Mouse (Mus musculus) left cerebral cortex, adult 11 months (tissue): ENCODE results near the gene Taf3.

Experiments used
- DNase-seq: peaks from one replicate; pipeline ENCODE4 v3.0.0; 2022; ENCODE audit warnings: low spot score

The Taf3 gene

GRCm38 (mm10) chr2:9889651-9890183 is 158.7 kb downstream of the Taf3 start, which contains the start of gene Gata3:
TSS of gene Gata3 (minus strand) at chr2:9890034.
- no peak for DNase-seq

- DNase-seq, result no peak
Measured at GRCm38 (mm10) chr2:9888913-9889650, 159.3 kb downstream of the Taf3 start, which contains the start of gene 9230102O04Rik. TSS of gene 9230102O04Rik (minus strand) at chr2:9889540.

GRCm38 (mm10) chr2:9887636-9888035 is 160.8 kb downstream of the Taf3 start:
- no peak for DNase-seq

- no peak for DNase-seq
Measured at GRCm38 (mm10) chr2:9886921-9887610, 161.3 kb downstream of the Taf3 start.

- no peak for DNase-seq
Measured at GRCm38 (mm10) chr2:9886031-9886430, 162.4 kb downstream of the Taf3 start.

GRCm38 (mm10) chr2:9885217-9885770 is 163.1 kb downstream of the Taf3 start:
- no peak for DNase-seq

- no peak for DNase-seq
Measured at GRCm38 (mm10) chr2:9884533-9885216, 163.7 kb downstream of the Taf3 start.

- DNase-seq, result no peak
Measured at GRCm38 (mm10) chr2:9883803-9884532, 164.4 kb downstream of the Taf3 start.

- DNase-seq, result no peak
Measured at GRCm38 (mm10) chr2:9882926-9883802, 165.2 kb downstream of the Taf3 start.

- no peak for DNase-seq
Measured at GRCm38 (mm10) chr2:9882371-9882925, 165.9 kb downstream of the Taf3 start.

GRCm38 (mm10) chr2:9881611-9882023 is 166.8 kb downstream of the Taf3 start:
- DNase-seq, result no peak

GRCm38 (mm10) chr2:9881051-9881591 is 167.3 kb downstream of the Taf3 start, which contains the start of gene 4930412O13Rik:
TSS of gene 4930412O13Rik (plus strand) at chr2:9881252.
- DNase-seq, result no peak

GRCm38 (mm10) chr2:9880271-9880670 is 168.1 kb downstream of the Taf3 start:
- no peak for DNase-seq

GRCm38 (mm10) chr2:9879493-9879892 is 168.9 kb downstream of the Taf3 start:
- DNase-seq, result no peak

- no peak for DNase-seq
Measured at GRCm38 (mm10) chr2:9879092-9879491, 169.3 kb downstream of the Taf3 start.

GRCm38 (mm10) chr2:9878564-9879081 is 169.8 kb downstream of the Taf3 start:
- no peak for DNase-seq

GRCm38 (mm10) chr2:9877966-9878563 is 170.3 kb downstream of the Taf3 start:
- no peak for DNase-seq

GRCm38 (mm10) chr2:9877326-9877690 is 171.1 kb downstream of the Taf3 start:
- no peak for DNase-seq
